Mouse (Mus musculus): ENCODE data around the gene Gm11985.

Gm11985 gene

DNA sequence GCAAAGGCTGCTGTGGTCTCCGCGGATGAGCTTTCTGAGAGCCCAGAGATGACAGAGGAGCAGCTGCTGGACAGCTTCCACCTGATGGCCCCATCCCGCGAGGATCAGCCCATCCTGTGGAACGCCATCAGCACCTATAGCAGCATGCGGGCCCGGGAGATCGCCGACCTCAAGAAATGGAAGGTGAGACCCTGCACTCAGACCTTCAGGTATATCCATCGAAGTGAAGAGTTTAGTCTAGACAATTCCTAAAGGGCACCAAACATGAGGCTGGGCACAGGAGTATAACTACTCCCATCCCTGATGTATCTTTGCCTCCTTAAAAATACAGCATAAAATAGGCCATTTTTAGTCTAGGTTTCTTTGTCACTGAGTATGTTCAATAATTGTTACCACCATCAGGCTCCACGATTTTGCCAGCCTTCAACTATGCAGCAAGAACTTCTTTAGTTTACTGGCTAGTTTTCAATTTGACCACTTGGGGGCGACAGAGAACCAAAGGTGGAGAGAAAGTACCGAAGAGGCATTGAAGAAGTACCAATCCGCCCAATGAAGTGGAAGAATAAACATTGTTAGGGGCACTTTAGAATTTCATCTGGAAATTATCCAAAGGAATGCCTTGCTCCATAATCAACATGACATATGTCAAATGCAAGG, 11.5 kb upstream of the Gm11985 start:
- DNase-seq = peak; percentile 43 to 64

DNA sequence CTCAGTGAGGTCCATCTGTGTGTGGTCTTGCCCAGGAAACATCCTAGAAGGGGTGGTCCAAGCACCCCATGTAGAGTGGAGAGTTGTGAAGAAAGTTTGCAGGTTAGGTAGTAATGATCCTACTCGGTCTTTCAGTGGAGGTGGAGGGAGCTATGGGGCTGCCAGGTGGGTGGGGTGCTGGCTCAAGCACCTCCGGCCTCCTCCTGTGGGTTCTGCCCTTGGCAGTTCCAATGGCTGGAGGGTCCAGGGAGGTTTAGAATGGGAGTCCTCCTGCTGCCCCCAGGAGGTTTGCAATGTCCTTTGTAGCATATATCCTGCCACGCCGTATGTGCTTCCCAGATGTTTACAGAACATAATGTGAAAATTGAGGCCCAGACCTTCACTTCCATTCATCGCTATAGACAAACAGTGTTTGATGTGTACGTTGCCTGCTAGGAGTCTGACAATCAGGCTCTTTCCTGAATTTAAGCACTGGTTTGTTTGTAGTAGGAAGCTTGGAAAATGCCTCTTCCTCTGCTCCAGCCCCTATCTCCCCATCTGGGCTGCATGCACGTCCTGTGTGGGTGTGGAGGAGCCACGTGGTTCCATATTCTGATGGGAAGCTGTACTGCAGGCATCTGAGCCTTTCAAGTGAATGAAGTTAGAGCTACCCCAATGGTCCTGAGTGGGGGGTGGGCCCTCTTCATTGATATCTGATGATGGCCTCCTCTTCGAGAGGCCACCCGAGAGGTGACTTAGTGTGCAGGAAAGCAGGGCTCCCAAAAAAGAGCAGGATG, 10.3 kb upstream of the Gm11985 start:
- DNase-seq = no peak

GRCm38 (mm10) chr11:7198006-7198405, 9.6 kb upstream of the Gm11985 start:
- no peak for DNase-seq

DNA sequence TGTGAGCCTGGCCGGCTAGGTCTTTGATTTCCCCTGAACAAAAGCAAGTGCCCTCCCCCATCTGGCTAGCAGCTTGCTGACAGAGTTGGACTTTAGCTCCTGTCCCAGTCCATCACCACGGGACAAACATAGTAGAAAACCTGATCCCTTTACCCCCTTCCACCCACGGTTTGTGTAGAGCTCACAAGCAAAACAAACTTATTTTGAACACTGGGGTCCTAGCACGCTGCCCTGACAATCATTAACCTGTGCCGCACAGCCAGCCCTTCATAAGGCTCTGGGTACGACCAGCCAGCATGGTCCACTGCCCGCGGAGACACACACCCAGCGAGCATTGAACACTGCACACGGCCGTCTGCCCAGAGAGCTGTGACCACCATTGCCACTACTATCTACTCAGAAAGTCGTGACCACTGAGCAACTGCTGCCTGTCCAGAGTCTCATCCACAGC, 9.1 kb upstream of the Gm11985 start, which contains the start of gene Igfbp1:
Gene Igfbp1, plus strand, starts transcription at position 292 of the 451 bp plus-strand sequence.
- DNase-seq = no peak

GRCm38 (mm10) chr11:7195312-7195685, 6.9 kb upstream of the Gm11985 start:
- no peak for DNase-seq

DNA sequence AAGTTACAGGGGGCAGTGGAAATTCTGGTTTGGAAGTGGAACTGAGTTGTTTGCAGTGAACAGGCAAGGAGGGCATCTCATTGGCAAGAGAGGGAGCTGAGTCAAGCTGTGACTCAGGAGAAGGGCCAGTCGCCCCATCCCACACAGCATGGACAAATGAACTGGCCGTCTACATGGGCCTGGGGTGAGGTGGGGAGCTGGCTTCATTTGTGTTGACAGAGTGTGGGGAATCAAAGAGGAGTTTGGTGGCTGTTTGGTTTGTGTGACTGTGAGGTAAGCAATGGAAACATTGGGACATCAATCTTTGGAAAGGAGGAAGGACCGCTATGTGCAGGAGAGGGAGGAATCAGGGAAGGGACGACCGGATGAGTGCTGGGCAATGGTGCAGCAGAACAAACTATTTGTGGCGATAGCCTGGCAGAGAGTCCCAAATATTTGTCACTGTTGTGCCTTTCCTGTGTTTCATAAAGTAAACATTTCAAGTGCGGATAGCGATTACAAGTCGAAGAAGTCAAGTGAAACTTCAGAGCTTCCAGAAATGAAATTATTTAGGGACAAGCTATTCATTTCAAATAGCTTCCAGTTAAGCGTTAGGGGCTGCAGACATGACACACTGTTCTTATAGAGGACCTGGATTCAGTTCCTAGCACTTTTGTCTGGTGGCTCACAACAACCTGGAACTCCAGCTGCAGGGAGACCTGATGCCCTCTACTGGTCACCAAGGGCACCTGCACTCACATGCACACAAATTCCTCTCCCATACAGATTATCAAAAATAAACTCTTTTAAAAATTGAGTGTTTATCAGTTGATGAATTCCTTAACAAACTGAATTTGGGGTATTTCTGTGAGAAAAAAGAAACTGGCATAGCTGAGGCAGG, 6.3 kb upstream of the Gm11985 start:
- no peak for DNase-seq

- no peak for DNase-seq
Observed at GRCm38 (mm10) chr11:7193134-7193533, 4.8 kb upstream of the Gm11985 start.

DNA sequence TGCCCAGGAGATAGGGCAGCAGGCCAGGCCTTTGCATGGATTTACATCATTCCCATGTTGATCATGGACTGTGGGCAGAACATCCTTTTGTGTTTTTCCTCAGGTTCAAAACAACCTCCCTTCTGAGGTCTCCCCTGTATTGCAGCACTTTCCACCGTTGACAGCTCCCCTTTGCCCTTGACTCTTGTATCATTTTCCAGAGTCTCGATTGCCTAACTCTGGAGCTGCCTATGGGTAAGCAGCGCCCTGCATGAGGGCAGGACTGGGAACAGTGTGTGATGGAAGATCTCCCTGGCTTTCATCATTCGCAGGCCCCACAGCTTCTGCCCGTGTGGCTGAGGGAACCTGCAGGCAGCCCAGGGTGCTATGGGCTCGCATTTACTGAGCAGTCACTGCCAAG, 4.3 kb upstream of the Gm11985 start:
- DNase-seq = no peak

DNA sequence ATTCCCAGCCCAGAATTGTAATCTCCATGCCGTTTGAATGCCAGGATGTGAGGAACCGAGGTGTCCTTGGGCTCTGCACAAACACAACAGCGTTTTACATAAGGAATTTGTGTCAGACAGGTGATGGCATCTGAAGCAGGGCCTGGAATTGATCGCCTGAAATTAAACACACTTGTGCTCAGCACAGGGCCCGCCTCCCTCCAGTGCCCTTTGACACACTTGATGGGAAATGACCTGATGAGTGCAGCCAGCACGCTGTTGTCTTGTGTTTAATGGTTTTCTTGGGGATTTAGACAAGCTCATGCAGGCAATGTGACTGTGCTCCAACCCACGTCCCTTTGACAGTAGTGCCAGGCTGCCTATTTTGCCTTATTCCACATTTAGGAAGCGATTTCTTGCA, 897 bp downstream of the Gm11985 start:
- DNase-seq = no peak

GRCm38 (mm10) chr11:7184420-7184819, 3.9 kb downstream of the Gm11985 start:
- no peak for DNase-seq

DNA sequence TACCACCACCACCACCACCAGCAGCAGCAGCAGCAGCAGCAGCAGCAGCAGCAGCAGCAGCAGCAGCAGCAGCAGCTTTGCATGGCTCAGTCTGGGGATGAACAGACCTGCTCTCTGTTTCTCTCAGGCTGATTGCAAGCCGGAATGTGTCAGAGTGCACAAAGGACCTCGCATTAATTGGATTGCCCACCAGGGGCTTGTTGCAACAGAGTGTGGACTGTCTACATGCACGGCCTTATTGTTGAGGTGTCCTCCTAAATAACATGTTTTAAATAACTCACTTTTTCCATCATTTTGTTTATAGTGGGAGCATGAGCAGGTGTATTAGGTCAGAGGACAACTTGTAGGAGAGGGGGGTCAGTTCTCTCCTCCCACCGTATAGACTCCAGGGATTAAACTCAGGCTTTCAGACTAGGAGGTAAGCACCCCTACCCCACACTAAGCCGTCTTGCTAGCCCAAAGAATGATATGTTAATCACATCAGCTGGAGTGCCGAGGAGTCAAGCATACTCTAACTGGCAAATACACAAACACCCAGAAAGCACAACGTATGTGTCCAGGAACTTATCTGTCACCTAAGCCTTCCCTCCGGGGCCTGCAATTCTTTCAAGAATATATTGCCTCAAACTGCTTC, 5.8 kb downstream of the Gm11985 start:
- no peak for DNase-seq

DNA sequence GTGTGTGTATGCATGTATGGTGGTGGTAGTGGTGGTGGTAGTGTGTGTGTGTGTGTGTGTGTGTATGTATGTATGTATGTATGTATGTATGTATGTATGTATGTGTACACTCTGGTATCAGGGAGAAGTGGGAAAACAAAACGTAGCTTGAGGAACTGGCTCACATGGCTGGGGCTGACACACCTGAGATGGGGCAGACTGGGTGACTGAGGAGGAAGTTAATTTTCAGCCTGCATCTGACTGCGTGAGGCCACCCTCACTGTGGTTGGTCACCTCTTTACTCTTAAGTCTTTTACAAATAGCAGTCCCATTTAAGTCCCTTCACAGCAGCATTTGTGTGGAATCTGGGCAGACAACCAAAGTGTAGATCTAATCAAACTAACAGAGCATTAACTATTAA, 9.1 kb downstream of the Gm11985 start:
- no peak for DNase-seq

- no peak for DNase-seq
Observed at GRCm38 (mm10) chr11:7178724-7179123, 9.6 kb downstream of the Gm11985 start.

DNA sequence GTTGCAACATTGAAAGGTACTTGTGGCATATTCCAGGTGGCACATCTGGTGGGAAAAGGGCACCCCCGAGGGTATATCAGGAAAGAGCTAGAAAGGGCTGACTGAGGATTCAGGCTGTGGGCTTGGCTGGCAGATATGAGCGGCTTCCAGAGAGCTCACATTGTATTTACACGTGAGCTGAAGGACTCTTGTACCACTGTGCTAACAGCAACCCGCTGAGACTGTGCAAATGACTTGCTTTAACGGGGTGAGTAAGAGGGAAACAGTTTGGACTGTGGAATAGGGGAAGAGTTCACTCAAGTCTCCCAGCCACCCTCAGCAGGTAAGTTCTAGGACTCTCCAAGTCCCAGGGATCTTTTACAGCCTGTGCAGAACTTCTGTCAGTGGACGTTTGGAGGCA, 14.7 kb downstream of the Gm11985 start:
- DNase-seq = no peak

GRCm38 (mm10) chr11:7169645-7170044, 18.7 kb downstream of the Gm11985 start:
- DNase-seq = peak; percentile 49 to 60

DNA sequence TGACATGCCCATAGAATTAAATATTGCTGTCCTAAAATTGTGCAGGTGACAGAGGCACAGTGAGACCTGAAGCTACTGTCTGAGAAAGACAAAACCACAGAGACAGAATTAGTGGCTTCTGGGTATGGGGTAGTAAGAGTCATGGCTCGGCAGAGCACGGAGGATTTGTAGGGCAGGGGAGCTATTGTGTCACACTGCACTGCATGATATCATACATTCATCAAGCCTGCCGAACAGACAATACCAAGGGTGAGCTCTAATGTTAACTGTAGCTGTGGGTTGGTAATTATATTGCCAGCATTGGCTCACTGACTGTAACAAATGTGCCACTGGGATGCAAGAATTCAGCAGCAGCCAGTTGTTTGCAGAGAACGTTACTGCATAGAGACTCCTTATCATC, 24.0 kb downstream of the Gm11985 start:
- DNase-seq = no peak

DNA sequence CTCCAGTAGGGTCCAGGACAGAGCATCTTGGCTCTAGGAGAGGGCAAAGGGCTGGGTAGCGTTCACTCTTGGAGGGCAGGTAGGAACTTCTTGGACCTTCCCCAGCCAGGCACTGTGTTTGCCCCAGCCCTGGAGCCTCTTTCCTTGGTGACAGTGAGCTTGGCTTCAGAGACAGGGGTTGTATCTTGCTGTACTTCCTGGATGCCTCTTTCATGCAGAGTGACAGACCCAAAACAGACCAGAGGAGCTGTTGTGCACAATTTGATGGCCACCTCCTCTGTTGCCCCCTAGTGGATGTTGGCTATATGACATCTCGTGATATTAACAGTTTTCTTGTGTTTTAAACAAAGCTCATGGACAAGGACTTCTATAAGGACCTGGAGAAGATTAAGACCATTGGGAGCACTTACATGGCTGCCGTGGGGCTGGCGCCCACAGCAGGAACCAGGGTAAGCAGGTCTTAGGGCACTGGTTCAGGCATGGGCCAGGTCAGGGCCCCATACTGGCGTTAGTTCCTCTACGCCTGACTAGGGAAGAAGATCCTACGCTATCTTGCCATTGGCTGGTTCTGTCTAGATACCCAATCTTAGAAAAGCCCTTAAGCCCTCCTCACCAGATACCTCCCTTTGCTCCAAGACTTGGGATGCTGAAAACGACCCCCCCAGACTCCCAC, 26.7 kb downstream of the Gm11985 start:
- peak in 1 of 2 experiments; percentile 56 for DNase-seq

DNA sequence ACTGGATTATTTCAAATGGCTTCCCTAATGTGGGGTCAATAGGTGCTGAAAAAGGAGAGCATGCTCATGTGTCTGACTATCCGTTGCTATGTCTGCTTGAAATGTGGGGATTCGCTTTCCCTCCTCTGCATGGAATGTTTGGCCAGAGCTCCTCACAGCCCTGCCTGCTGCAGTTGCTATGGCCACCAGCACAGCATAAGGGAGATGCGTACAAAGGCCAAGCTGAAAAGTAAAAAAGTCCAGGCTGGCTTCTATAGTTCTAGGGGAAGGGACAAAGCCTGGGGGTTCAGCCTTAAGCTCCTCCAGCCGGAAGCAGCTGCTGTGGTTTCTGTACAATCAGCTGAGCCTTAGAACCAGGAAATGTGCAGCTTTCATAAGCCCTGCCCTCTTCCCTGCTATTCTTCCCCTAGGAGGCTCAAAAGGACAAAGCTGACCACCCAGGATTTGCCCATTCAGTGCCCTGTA, 27.7 kb downstream of the Gm11985 start:
- DNase-seq = no peak

DNA sequence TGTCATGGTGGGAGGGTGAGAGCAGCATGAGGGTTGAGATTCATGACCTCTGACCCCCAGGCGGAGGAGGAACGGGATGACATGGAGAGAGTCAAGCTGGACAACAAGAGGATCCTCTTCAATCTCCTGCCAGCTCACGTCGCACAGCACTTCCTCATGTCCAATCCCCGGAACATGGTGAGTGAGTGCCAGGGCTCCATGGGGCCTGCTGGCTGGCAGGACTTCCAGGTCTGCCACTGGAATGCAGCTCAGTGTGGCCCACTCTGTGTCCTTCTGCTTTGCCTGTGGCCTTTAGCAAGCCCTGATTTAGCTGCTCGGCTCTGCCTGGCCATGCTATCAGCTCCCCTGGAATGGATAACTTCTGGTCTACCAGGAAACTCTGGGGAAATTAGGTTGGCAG, 28.2 kb downstream of the Gm11985 start:
- DNase-seq = peak; percentile 50 to 59

DNA sequence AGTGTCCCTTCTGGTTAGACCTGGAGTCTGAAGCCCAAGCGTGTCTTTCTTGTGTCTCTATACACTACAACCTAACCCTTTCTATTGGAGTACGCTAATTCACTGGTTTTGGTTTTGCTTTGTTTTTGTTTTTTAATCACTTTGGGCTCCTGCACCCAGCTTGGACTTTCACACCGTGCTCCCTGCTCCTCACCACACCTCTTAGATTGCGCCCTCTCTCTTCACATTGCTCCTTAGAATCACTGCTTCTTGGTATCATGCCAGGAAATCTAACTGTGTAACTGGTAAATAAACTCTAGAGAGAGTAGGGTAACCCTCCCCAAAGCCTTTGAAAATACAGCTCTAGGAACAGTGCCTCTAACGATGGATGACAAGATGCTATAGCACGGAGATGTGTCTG, 30.2 kb downstream of the Gm11985 start:
- DNase-seq = no peak

DNA sequence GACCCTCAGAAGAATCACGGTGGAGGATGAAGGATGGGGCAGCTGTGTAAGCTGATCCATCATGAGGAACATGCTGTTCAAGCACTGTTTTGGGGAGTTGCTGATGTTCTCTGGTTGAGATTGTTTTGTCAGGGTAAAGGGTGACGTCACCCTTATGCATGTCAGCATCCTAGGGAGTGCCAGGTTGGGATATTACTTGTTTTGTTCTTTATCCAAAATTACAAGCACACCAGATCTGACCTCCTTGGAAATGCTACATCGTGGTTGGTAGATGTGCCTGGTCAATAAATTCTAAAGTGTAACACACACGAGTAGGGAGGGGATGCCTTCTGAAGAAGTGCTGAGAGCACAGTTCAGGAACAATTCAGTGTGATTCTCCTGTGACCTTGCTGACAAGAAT, 31.9 kb downstream of the Gm11985 start:
- no peak for DNase-seq

- DNase-seq = no peak
Observed at GRCm38 (mm10) chr11:7153081-7153480, 35.3 kb downstream of the Gm11985 start.

All from cerebellum, postnatal 36 days (tissue).